Mouse (Mus musculus) hindbrain, embryonic 11.5 days (tissue): ENCODE measurements around the gene Pip5kl1. TPM values are rescaled to one million over a fixed set of nuclear protein-coding genes. Genes with fewer than 3 reads are reported as not detected.

Experiments used
- ATAC-seq: fragments of 200-750 bp; cut with Nextera tagmentation; 2 replicates; pipeline ENCODE4 v1.8.0; 2017; ENCODE audit warnings: mild to moderate bottlenecking, moderate TSS enrichment, moderate library complexity; ENCODE audit not compliant: low FRiP score
- DNase-seq: peaks from one replicate; pipeline ENCODE4 v3.0.0-alpha.2; 2015; ENCODE audit warnings: low spot score
- H3K27ac ChIP-seq: fragments of 300-500 bp; sonication (generic); 2 replicates; pipeline ENCODE4 v1.5.1; 2014; ENCODE audit warnings: mild to moderate bottlenecking, low read depth, low read length
- H3K27me3 ChIP-seq: fragments of 300-500 bp; sonication (generic); 2 replicates; pipeline ENCODE4 v1.6.1; 2014; ENCODE audit warnings: mild to moderate bottlenecking, low read length, moderate library complexity, mixed read lengths; ENCODE audit not compliant: control insufficient read depth, insufficient read depth
- H3K36me3 ChIP-seq: fragments of 300-500 bp; sonication (generic); 2 replicates; pipeline ENCODE4 v1.6.1; 2014; ENCODE audit warnings: mild to moderate bottlenecking, low read length, moderate library complexity, mixed read lengths; ENCODE audit not compliant: control insufficient read depth, insufficient read depth
- H3K4me1 ChIP-seq: fragments of 300-500 bp; sonication (generic); replicated peaks from 2 replicates; pipeline ENCODE4 v1.6.1; 2014; ENCODE audit warnings: low read length, mixed read lengths; ENCODE audit not compliant: control insufficient read depth, insufficient read depth
- H3K4me2 ChIP-seq: fragments of 300-500 bp; sonication (generic); replicated peaks from 2 replicates; pipeline ENCODE4 v1.6.1; 2014; ENCODE audit warnings: mild to moderate bottlenecking, low read depth, low read length
- H3K4me3 ChIP-seq: fragments of 300-500 bp; sonication (generic); 2 replicates; pipeline ENCODE4 v1.5.1; 2014; ENCODE audit warnings: low read depth, low read length
- H3K9ac ChIP-seq: fragments of 300-500 bp; sonication (generic); 2 replicates; pipeline ENCODE4 v1.6.1; 2014; ENCODE audit warnings: low read depth, low read length
- H3K9me3 ChIP-seq: fragments of 300-500 bp; sonication (generic); 2 replicates; pipeline ENCODE4 v1.6.1; 2016; ENCODE audit warnings: low read length; ENCODE audit not compliant: control insufficient read depth
- WGBS: fragments of 180-500 bp; shearing (Covaris S2); extraction: QIAGEN DNeasy Blood & Tissue Kit; methylation state at CpG from one replicate; pipeline ENCODE4 v1.1.7; 2014; 5-methylcytosine and 5-hydroxymethylcytosine counted together
- polyA plus RNA-seq: library from polyadenylated mRNA; unstranded; fragments of >200 nt; fragmentation: Nextera tagmentation; extraction: Ambion mirVana; gene quantifications from 2 replicates; pipeline ENCODE4 v1.2.1, GENCODE M21; 2014

The Pip5kl1 gene
- polyA plus RNA-seq, 1 experiment from 2014 or later, result 2.1 TPM

DNA sequence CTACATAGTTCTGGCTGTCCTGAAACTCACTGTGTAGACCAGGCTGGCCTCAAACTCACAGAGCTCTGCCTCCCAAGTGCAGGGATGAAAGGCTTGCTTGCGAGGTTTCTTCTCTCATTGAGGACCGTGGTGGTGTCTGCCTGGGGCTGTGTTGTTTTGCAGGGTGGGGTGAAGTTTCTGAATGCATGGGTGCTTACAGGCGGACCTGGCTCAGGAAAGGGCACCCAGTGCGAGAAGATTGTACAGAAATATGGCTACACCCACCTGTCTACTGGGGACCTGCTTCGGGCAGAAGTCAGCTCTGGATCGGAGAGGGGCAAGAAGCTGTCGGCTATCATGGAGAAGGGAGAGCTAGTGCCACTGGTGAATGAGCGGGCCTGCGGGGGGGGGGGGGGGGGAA lies 55.4 kb downstream of the Pip5kl1 start:
- ATAC-seq (no peak), DNase-seq (no peak)
- peaks cover 15% of the 10 kb centered on the region for H3K4me1 ChIP-seq
- H3K27me3 ChIP-seq, result no peaks in the 10 kb centered on the region
- WGBS, result 82% methylated on average over 7 of the region's 9 CpGs
- no peak overlapping the region for H3K4me2 ChIP-seq
- peak overlapping the region; percentile 7; the same call in 1 of the 2 replicates for H3K27ac ChIP-seq
- no peak overlapping the region for H3K9ac ChIP-seq
- no peaks in the 10 kb centered on the region for H3K36me3 ChIP-seq
- H3K9me3 ChIP-seq, result no peaks in the 10 kb centered on the region
- H3K4me3 ChIP-seq, result no peak overlapping the region

DNA sequence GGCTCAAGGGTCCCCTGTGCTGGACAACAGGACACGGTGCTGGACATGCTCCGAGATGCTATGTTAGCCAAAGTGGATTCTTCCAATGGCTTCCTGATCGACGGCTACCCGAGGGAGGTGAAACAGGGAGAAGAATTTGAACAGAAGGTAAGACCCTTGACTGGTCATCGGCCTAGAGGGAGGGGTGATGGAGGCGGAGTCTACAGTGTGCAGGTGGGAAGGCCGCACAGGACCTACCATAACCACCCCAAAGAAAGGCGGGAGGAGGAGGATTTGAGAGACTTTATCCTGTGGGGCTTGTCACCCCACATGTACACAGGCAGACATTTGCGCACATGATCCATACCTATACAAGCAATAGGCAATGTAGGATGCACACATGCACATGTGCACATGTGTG lies 56.4 kb downstream of the Pip5kl1 start:
- no peaks in the 10 kb centered on the region for H3K9me3 ChIP-seq
- H3K36me3 ChIP-seq, result no peaks in the 10 kb centered on the region
- no peak overlapping the region for H3K4me2 ChIP-seq
- no peaks in the 10 kb centered on the region for H3K27me3 ChIP-seq
- H3K4me3 ChIP-seq, result no peak overlapping the region
- DNase-seq, result no peak
- ATAC-seq, result no peak
- no peak overlapping the region for H3K27ac ChIP-seq
- peaks cover 13% of the 10 kb centered on the region for H3K4me1 ChIP-seq
- WGBS, result 89% methylated on average over 10 of the region's 10 CpGs
- H3K9ac ChIP-seq, result no peak overlapping the region

DNA sequence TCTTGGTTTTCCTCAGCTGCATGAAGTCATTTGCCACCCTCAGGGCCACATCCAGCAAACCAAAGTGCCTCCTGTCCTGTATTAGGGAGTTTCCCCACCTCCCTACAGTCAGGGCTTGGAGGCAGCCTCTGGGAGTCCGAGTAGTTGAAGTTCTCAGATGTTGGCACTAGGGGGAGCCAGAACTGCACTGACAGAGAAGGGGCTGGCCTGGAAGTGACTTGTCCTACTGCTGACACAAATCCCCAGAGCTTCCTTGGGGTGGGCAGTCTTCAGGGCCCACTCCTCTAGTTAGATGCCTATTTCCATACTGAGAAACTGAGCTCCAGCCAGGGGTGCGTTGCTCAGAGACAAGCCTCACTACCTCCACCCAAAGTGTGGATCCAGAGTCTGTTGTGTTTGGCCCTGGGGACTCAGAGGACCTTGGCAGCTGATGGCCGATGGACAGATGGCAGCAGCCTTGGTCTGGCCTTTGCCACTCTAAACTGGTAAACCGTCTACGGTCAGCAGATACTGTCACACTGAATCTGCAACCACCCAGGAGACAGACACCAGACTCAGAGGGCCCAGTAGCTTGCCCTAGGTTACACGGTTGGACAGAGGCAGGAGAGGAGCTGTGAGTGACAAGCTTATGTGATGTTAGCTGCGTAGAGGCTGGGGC lies 57.3 kb downstream of the Pip5kl1 start:
- Histone ChIP-seq H3K27me3 (no peaks in the 10 kb centered on the region), H3K9me3 (no peaks in the 10 kb centered on the region), H3K9ac (no peak overlapping the region), H3K36me3 (no peaks in the 10 kb centered on the region), H3K4me1 (peaks cover 13% of the 10 kb centered on the region), H3K4me3 (no peak overlapping the region), H3K4me2 (no peak overlapping the region), H3K27ac (no peak overlapping the region)
- ATAC-seq, result peak; percentile 31; the same call in 1 of the 2 replicates
- peak; percentile 88 for DNase-seq
- 51% methylated on average over 7 of the region's 7 CpGs for WGBS

Other genes with a start within 250 kb of the Pip5kl1 start
- gene Ciz1, start 222.5 kb upstream of the Pip5kl1 start, polyA plus RNA-seq, result 42.4 and 49.0 TPM in 2 replicates
- 17.4 and 22.6 TPM in 2 replicates for gene Dnm1, start 221.5 kb upstream of the Pip5kl1 start, polyA plus RNA-seq
- gene 1110008P14Rik, start 192.9 kb upstream of the Pip5kl1 start, polyA plus RNA-seq, result 62.1 and 62.7 TPM in 2 replicates
- 0.19 TPM in 1 of 2 replicates, not detected in the other for gene Lcn2, start 186.5 kb upstream of the Pip5kl1 start, polyA plus RNA-seq
- gene Ptges2, start 178.9 kb upstream of the Pip5kl1 start, polyA plus RNA-seq, result 30.2 and 30.8 TPM in 2 replicates
- 5.2 and 6.0 TPM in 2 replicates for gene Naif1, start 124.3 kb upstream of the Pip5kl1 start, polyA plus RNA-seq
- 19.5 and 28.4 TPM in 2 replicates for gene Slc25a25, start 123.4 kb upstream of the Pip5kl1 start, polyA plus RNA-seq
- 9.0 and 9.2 TPM in 2 replicates for gene Fam102a, start 39.5 kb upstream of the Pip5kl1 start, polyA plus RNA-seq
- 115 and 125 TPM in 2 replicates for gene Dpm2, start 3.9 kb upstream of the Pip5kl1 start, polyA plus RNA-seq
- 0.37 and 0.42 TPM in 2 replicates for gene 9430097D07Rik, start 887 bp downstream of the Pip5kl1 start, polyA plus RNA-seq
- 12.9 and 13.4 TPM in 2 replicates for gene St6galnac4, start 12.3 kb downstream of the Pip5kl1 start, polyA plus RNA-seq
- gene St6galnac6, start 24.9 kb downstream of the Pip5kl1 start, polyA plus RNA-seq, result 3.2 and 5.0 TPM in 2 replicates
- gene Ak1, start 47.0 kb downstream of the Pip5kl1 start, polyA plus RNA-seq, result 23.4 and 23.9 TPM in 2 replicates
- 18.1 and 23.1 TPM in 2 replicates for gene Eng, start 71.8 kb downstream of the Pip5kl1 start, polyA plus RNA-seq
- 11.2 and 13.6 TPM in 2 replicates for gene Fpgs, start 129.3 kb downstream of the Pip5kl1 start, polyA plus RNA-seq
- 77.3 and 79.9 TPM in 2 replicates for gene Cdk9, start 138.3 kb downstream of the Pip5kl1 start, polyA plus RNA-seq
- 25.9 and 27.6 TPM in 2 replicates for gene Sh2d3c, start 146.3 kb downstream of the Pip5kl1 start, polyA plus RNA-seq
- 2.3 and 3.0 TPM in 2 replicates for gene 6330409D20Rik, start 166.2 kb downstream of the Pip5kl1 start, polyA plus RNA-seq
- gene Tor2a, start 182.4 kb downstream of the Pip5kl1 start, polyA plus RNA-seq, result 53.1 and 53.5 TPM in 2 replicates
- gene Ttc16, start 200.8 kb downstream of the Pip5kl1 start, polyA plus RNA-seq, result 0.22 and 0.34 TPM in 2 replicates
- gene Ptrh1, start 201.0 kb downstream of the Pip5kl1 start, polyA plus RNA-seq, result 4.2 and 4.3 TPM in 2 replicates
- gene Cfap157, start 209.6 kb downstream of the Pip5kl1 start, polyA plus RNA-seq, result 0.80 and 0.98 TPM in 2 replicates